Mouse (Mus musculus) kidney, adult 2 months (tissue): ENCODE measurements at regions not wholly inside any gene's neighbourhood (a gene's known extent, or its start where the extent isn't known, plus 50 kb on each side); places are given as distances from the start of the nearest gene placed in this dataset.

Experiments
- CTCF ChIP-seq: fragments of 200-500 bp; conservative IDR thresholded peaks from 2 replicates; pipeline ENCODE4 v1.5.1; 2011; ENCODE audit warnings: low read depth, mild to moderate bottlenecking, control low read depth, low read length, moderate library complexity, mixed read lengths; ENCODE audit not compliant: insufficient read depth, insufficient read length
- POLR2A ChIP-seq: fragments of 200-500 bp; IDR thresholded peaks from one replicate; pipeline ENCODE4 v1.6.1; 2011; ENCODE audit warnings: low read depth, low read length, control low read depth

DNA sequence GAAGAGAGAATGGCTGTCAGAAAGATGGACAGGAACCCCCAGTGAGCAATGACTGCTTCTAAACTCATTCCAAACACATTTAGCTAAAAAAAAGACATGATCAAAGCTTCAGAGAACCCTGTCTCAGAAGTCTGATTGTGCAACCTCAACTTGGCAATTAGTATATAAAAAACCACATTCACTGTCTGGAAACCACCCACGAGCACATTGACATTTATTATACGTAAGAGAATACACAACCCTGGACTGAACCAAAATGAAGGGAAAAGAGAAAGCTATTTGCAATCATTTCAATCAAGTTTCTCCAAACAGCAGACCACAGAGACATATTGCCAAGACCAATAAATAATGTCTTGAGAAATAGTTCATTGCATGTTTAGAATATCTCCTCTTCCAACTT, 820.7 kb upstream of the Adgrl2 start:
- no peak for TF ChIP-seq CTCF
- no peak for TF ChIP-seq POLR2A
